Mouse (Mus musculus): ENCODE measurements around the gene Bco1. TPM values are rescaled to one million over a fixed set of nuclear protein-coding genes. Genes with fewer than 3 reads are reported as not detected.

The Bco1 gene
- total RNA-seq, 2 experiments from 2014 or later = not detected

DNA sequence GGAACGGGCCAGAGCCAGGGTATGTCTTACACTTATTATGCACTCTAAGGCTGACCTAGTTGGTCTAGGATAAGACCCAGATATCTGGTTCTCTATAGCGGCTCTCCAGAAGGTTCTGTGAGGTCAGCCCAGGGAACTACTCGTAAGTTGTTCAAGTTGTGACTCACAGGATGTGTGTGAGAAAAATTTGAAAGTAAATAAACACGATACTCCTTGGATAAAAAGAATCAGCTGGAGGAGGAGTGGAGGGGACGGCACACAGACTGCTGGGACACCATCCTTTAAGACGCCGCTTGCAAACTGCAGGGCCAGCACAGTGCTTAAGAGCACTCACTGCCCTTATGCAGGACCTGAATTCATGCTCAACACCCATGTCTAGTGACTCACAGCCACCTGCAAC is 81.6 kb downstream of the Bco1 start:
- ATAC-seq (replicated peaks; ENCODE audit: low FRiP score, poor library complexity, severe bottlenecking) = no peak

DNA sequence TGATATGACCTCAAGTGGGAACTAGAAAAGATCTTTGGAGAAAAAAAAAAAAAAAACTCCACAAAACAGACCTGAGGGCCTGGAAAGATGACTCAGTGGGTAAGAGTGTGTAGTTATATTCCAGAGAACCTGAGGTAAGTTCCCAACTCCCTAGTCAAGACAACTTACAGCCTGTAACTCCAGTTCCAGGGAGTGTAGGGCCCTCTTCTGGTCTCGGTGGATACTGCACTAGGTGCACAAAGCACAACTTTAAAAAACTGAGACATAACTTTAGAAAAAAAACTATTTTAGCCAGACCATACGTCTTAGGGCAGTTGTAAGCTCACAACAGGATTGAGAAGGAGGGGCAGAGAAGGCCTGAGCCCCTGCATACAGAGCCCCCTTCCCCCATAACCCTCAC is 82.4 kb downstream of the Bco1 start:
- no peak for ATAC-seq (replicated peaks; ENCODE audit: low FRiP score, poor library complexity, severe bottlenecking)

GRCm38 (mm10) chr8:117178676-117179075 is 83.0 kb downstream of the Bco1 start:
- ATAC-seq (replicated peaks; ENCODE audit: low FRiP score, poor library complexity, severe bottlenecking) = no peak

- ATAC-seq (replicated peaks; ENCODE audit: low FRiP score, poor library complexity, severe bottlenecking) = 0 out of 2 replicates have a peak, but pooled peaks have one; percentile 63
These were observed 87.1 kb downstream of the Bco1 start for GRCm38 (mm10) chr8:117182746-117183145.

Other genes starting within 250 kb of the Bco1 start
- gene Cmc2, start 174.4 kb upstream of the Bco1 start, total RNA-seq (2015; ENCODE audit: low replicate concordance) = 12.5 and 20.0 TPM in 2 replicates
- gene Cmc2, start 174.4 kb upstream of the Bco1 start, total RNA-seq (2017; ENCODE audit: low replicate concordance) = 26.9 and 35.7 TPM in 2 replicates
- 14.2 and 14.6 TPM in 2 replicates for gene Cenpn, start 174.1 kb upstream of the Bco1 start, total RNA-seq (2015; ENCODE audit: low replicate concordance)
- gene Cenpn, start 174.1 kb upstream of the Bco1 start, total RNA-seq (2017; ENCODE audit: low replicate concordance) = 11.0 and 11.9 TPM in 2 replicates
- 3.3 and 5.0 TPM in 2 replicates for gene Atmin, start 152.5 kb upstream of the Bco1 start, total RNA-seq (2015; ENCODE audit: low replicate concordance)
- gene Atmin, start 152.5 kb upstream of the Bco1 start, total RNA-seq (2017; ENCODE audit: low replicate concordance) = 2.8 and 3.9 TPM in 2 replicates
- gene 1700030J22Rik, start 116.9 kb upstream of the Bco1 start, total RNA-seq (2015; ENCODE audit: low replicate concordance) = not detected in 2 replicates
- gene 1700030J22Rik, start 116.9 kb upstream of the Bco1 start, total RNA-seq (2017; ENCODE audit: low replicate concordance) = not detected in 2 replicates
- 9.8 and 19.0 TPM in 2 replicates for gene Gcsh, start 102.3 kb upstream of the Bco1 start, total RNA-seq (2015; ENCODE audit: low replicate concordance)
- 9.8 and 11.2 TPM in 2 replicates for gene Gcsh, start 102.3 kb upstream of the Bco1 start, total RNA-seq (2017; ENCODE audit: low replicate concordance)
- gene Pkd1l2, start 13.4 kb upstream of the Bco1 start, total RNA-seq (2015; ENCODE audit: low replicate concordance) = not detected in 2 replicates
- gene Pkd1l2, start 13.4 kb upstream of the Bco1 start, total RNA-seq (2017; ENCODE audit: low replicate concordance) = not detected in 2 replicates
- 18.1 and 25.9 TPM in 2 replicates for gene Gan, start 62.3 kb downstream of the Bco1 start, total RNA-seq (2015; ENCODE audit: low replicate concordance)
- 29.7 and 31.4 TPM in 2 replicates for gene Gan, start 62.3 kb downstream of the Bco1 start, total RNA-seq (2017; ENCODE audit: low replicate concordance)
- gene Cmip, start 161.2 kb downstream of the Bco1 start, total RNA-seq (2015; ENCODE audit: low replicate concordance) = 25.1 and 34.8 TPM in 2 replicates
- 23.0 and 28.3 TPM in 2 replicates for gene Cmip, start 161.2 kb downstream of the Bco1 start, total RNA-seq (2017; ENCODE audit: low replicate concordance)

Measured in erythroblast, adult 5-6 weeks (primary cell).